ENCODE assay signal across 15 mouse cellular contexts in genomic region chr1:67409531-67409930, GRCm38 (mm10).
"Had no signal": no experiment of that assay in that cellular context is flagged by ENCODE, and none has a peak within 500 bp of the region (broad histone marks: within the 10 kb centered on the region; RNA-seq: fewer than 3 reads in every experiment).

No protein-coding gene starts in this region.

- H3K27ac ChIP-seq: neural tube, embryonic 15.5 days; stomach, embryonic 15.5 days; stomach, postnatal 0 days had no signal

- DNase-seq: retina, postnatal 1 day; right cerebral cortex, adult 18-20 months; right cerebral cortex, postnatal 14 days; right cerebral cortex, postnatal 25 days; right cerebral cortex, postnatal 4 days; spleen, adult 18-20 months; thymus, adult 18-20 months; thymus, adult 2 months; thymus, postnatal 14 days; thymus, postnatal 25 days; thymus, postnatal 36 days; thymus, postnatal 4 days had no signal

- H3K27me3 ChIP-seq: neural tube, embryonic 15.5 days; stomach, embryonic 15.5 days had no signal

- H3K4me3 ChIP-seq: neural tube, embryonic 15.5 days; stomach, embryonic 15.5 days had no signal

- H3K4me1 ChIP-seq: neural tube, embryonic 15.5 days; stomach, embryonic 15.5 days had no signal
